Mouse (Mus musculus): ENCODE results near the gene Dda1.
A peak's percentile ranks its signal among the peaks of the same experiment; 100 is the strongest.
"Not testable (repeated sequence)": the region's sequence is repeated elsewhere in the genome, so short reads cannot be mapped to it uniquely, and the experiment has no call there.

Dda1 gene

DNA sequence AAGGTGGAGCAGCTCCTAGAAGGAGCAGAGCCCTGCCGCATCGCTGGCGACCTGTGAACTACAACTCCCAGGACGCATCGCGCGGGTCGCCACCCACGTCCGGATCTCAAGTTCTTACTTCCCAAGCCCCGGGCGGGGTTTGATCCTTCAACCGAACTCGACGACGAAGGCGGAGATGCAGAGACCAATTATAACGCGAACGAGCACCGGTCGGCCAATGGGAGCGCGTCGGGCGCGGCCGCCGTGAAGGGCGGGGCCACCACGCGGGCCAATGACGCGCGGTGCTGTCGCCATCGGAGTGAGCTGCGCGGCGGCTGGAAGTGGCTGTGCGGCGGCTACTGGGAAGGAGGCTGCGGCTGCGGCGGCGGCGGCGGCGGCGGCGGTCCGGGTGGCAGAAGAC, at the start of gene Dda1:
Gene Dda1 (plus strand): TSS at position 284 of the 400 bp plus-strand sequence.
- DNase-seq: peak; percentile 97 to 99

DNA sequence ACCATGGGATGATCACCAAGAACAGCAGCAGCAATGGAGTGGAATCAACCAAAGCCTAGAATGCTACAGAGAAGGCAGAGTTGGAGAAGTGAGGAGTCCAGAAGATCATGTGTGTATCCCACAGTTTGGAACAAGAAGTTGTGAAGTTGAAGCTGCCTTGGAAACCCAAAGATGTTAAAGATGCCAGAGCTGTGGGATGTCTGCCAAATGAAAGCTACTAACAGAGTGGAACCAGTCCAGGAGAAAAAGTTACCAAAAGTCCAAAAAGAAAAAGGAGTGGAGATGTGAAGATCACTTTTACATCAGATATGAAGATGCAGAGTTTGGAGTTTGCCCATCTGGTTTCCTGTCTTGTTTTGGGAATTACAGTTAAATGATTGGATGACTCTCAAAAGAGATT, 46.9 kb upstream of the Dda1 start:
- no peak for DNase-seq

DNA sequence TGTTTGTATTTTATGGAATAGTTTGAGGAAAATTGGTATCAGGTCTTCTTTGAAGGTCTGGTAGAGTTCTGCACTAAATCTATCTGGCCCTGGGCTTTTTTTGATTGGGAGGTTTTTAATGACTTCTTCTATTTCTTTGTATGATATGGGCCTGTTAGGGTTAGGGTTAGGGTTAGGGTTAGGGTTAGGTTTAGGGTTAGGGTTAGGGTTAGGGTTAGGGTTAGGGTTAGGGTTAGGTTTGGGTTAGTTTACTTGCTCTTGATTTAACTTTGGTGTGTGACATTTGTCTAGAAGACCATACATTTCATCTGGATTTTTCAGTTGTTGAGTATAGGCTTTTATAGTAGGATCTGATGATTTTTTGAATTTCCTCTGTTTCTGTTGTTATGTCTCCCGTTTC, 36.1 kb upstream of the Dda1 start:
- not testable (repeated sequence) for DNase-seq

DNA sequence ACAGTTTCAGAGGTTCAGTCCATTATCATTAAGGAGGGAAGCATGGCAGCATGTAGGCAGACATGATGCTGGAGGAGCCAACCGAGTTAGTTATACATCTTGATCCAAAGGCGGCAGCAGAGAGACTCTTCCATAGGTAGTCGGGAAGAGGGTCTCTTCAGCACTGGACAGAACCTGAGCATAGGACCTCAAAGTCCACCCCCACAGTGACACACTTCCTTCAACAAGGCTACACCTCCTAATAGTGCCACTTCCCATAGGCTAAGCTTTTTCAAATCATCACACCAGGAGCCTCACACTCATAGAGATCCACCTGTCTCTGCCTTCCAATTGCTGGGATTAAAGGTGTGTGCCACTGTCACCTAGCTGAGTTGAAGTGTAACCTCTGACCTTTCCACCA, 32.0 kb upstream of the Dda1 start:
- no peak for DNase-seq

DNA sequence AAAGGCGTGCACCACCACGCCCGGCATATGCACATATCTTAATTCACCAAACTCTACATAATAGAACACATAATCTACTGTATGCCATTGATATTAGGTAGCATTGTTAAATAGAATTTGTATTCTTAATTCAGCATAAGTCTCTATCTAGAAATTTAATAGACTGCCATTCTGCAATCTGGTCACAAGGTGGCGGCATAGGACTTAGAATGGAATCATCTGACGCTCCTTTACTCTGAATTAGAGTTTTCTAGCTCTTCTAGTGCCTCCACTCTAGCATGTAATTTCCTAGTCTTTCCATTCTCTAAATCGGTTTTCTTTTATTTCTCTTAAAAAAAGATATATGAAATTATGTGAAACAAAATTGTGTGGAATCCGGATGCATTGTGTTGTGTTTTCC, 27.6 kb upstream of the Dda1 start:
- DNase-seq: peak in 1 of 2 experiments; percentile 65

DNA sequence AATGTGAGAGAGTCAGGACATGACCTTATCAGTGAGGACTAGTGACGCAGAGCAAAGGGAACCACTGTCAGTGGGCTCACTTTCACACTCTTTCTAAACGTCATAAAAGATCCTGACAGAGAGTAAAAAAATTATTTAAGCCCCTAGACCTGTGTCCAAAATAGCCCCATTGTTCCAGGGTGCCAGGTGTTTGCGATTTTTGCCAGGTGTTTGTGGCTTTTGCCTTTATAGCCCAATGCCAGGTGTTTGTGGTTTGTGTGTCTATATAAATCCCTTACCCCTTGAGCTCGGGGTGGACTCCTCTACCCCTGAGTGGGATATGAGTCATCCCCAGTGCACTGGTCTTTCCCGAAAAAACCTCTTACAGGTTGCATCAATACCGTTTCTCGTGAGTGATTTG, 23.9 kb upstream of the Dda1 start:
- no peak for DNase-seq

DNA sequence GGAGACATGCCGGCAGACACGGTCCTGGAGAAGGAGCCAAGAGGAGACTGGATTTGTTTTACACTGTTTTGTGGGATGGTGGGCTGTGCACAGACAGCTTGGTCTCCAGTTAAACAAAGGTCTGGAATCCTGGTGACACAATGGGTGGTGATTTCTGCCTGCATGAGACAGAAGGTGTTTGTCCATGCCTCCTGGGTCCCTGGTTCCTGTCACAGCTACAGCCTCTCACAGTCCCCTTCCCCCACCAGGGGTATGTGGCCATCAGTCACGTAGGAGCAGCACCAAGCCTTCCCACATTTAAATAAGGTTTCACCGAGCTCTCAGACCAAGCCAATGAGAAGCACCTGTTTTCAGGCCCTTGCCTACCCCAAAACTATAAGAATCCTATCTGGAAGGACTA, 17.7 kb upstream of the Dda1 start:
- no peak for DNase-seq

DNA sequence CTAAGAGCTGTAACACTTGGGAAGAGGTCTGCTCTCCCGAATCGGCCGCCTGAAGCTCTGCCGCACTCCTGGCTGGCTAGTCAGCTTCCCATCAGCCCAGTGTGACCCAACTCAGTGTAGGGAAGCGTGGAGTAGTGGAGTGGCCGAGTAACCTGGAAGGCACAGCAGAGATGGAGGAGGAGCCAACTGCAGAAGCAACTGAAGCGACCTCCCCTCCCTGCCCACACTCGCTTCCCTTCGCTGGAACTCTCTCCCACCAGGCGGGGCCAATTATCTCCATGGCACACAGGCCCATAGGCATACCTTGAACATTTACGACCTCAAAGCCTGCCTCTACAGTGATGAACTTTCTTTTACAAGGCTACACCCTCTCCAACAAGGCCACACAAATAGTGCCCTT, 17.2 kb upstream of the Dda1 start:
- DNase-seq: peak; percentile 3 to 15

DNA sequence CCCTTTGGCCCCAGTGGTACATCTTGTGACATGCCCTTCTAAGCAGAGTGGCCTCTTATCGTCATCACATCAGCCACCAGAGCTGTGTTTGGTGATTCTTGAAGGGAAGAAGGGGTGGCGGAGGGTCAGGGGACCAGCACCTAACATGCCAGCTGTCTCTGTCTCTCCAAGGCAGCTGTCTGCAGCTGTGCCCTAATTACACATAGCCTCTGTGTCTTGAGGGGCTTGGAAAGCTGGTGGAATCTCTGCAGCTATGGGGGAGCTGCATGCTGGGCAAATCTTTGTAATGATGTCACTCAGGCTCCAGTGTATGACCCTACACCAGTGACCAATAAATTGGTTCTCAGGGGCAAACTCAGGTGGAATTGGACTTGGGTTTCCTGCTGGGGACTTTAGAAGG, 16.3 kb upstream of the Dda1 start:
- peak in 1 of 2 experiments; percentile 37 for DNase-seq

DNA sequence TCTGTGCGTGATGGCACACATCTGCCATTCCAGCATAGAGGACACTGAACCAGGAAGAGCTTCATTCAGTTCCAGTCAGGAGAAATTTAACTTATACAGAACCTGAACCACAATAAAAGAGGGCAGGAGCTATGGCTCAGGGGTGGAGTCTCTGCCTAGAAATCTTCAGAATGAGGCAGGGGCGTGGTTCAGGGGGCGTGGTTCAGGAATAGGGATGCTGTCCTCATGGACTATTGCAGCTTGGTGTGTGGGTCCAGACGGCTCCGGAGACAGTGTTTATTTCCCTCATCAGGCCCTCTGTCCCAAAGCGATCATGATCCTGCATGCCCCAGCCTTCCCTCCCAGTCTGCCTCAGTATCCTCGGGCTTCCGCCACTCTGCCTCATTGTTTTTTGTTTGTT, 14.3 kb upstream of the Dda1 start:
- DNase-seq: peak in 1 of 2 experiments; percentile 10

DNA sequence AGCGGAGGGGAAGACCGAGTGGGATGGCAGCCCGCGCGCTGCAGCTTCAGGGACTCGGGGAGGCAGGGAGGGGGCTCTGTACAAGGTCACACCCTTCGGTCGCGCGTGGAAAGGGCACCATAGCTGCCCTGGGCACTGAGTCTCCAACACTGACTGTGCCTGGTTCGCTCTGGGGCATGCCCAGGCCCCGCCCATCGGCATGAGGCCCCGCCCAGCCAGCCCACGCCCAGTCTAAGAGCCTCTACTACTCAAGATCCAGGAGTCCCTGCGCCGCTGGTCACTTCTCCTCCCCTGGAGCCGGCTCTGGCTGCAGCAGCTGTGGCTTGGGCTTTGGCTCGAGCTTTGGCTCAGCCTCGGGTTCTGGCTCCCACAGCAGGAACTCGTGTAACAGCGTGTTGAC, 12.1 kb upstream of the Dda1 start:
- peak in 1 of 2 experiments; percentile 33 for DNase-seq

DNA sequence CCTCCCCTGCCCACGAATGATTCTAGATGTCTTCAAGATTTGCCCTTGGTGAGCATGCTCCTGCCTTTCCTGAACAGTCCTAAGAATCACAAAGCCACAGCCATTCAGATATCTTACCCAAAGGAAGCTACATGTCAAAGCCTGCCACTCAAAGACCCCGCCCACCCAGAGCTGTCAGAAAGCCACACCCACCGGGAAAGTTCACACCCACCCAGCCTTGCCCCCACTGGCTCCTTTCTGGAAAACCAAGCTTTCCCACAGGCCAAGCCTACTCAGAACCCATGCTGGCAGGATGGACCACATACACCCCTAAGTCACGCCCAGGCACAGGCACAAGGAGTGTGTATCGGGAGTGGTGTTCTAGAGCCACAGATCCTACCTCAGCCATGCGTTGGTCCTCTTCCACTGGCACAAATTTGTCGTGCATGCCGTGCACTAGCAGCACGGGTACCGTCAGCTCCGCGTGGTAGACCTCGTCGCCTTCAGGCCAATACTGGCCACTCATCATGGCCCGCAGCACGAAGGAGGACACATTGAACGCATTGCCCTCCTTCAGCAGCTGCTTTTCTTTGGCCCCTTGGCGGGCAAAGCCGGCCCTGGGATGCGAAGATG, 11.2 kb upstream of the Dda1 start:
- DNase-seq: peak in 1 of 2 experiments; percentile 21

DNA sequence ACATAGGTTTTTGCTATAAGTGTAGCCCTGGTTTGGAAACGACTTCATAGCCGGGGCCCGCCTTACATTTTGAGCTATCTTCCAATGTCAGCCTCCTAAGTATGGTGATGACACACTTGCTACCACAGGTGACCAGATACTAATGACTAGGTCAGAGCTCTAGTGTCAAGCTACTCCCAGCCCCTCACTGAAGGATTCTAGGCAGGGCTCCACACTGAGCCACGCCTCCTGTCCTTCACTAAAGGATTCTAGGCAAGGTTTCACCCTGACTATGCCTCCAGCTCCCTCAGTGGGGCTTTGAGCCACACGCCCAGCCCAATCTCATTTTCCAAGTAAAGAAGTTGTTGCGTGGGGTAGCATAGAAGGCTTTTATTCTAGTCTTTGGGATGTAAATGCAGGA, 8.3 kb upstream of the Dda1 start:
- peak in 1 of 2 experiments; percentile 11 for DNase-seq

DNA sequence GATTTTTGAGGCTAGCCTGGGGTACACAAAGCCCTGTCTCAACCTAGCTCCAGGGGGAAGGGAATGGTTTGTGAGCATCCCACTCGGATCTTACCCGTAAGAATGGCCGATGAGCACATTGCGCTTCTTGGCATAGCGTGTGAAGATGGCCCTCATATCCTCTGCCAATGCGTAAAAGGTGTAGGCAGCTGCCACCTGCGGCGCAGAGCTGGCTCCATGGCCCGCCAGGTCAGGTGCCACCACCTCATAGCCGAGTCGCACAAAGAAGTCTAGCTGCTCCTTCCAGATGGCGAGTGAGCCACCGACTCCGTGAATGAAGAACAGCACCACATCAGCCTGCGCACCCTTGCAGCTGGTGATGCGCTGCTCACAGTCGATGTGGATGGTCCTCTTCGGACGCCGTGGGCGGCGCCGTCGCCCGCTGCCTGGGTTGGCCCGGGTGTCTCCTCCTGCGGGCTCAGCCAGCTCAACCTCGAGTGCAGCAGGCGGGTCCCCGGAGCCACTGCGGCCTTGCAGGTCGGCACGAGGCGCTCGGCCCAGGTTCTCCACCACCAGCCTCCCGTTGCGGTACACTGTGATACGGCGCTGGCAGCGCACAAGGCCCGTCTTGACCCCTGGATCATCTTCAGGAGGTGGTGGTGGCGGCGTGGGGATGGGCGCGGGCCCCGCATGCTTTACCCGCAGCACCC, 7.7 kb upstream of the Dda1 start:
- peak in 1 of 2 experiments; percentile 33 for DNase-seq

DNA sequence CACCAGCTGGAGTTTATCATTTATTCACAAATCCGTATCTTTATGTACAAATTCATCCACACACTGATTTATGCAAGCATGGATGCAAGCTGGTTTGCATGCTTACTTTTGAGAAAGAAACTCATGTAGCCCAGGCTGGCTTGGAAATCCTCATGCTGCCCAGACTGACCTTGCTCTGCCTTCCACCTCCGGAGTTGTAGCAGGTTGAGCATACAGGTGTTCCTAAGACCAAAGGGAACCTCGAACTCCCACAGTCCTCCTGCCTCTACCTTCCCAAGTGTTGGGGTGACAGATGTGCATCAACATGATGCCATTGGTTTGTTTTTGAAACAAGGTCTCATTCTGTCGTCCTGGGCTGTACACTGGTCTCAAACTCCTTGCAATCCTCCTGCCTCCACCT, 6.8 kb upstream of the Dda1 start:
- DNase-seq: peak in 1 of 2 experiments; percentile 14

DNA sequence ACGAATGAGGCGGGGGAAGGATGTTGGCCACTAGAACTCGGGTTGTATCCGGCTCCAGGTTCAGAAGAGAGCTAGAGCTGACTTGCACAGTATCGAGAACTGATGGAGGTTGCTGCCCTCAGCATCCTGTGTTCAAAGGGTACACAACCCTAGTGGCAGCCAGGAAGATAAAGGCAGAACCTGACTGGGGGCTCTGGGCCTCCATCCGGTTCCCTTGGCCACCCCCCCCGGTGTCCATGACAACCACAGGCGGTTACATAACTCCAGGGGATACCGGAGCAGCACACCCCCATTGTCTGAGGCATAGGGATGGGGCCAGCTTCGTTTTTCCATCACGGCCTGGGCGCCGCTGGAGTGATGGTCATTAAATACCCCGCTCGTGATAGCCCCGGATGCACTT, 6.2 kb upstream of the Dda1 start:
- peak; percentile 61 to 70 for DNase-seq

DNA sequence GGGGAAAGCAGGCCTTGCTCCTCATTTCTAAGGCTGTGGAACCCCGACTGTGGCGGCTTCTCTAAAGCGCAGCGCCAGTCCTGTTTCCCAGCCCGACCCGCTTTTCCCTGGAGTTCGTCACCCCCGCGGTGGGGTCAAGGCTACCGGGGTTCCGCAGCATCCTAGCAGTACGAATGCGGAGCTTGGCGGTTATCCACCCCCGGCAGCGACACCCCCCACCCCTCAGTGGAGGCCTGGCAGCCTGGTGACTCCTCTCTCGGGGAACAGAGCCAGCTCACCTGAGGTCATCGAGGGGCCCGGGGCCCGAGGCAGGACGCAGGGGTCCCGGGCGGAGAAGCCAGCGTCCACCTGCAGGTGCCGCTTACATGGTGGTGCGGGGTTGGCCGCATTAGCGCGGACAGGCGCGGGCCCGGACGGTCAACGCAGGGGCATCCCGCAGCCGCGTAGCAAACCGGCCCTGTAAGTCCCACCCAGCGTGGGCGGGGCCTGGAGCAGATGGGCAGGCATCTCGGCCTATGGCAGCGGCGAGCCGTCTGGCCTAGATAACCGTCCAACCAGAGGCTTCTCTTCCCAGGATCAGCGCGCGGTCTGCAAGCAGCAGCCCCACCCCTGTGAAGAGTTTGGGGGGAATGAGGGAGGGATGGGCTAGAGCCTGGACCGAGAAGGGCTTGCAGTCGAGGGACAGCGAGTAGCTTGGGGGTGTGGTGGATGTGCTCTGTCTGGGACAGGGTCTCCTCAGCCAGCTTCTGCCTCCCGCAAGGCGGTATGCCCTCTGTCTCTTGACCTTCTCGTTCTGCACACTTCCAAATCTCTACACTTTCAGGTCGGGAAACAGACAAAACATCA, 5.6 kb upstream of the Dda1 start, which contains the start of gene Abhd8:
Gene Abhd8 (minus strand): TSS at position 468 of the 846 bp plus-strand sequence.
- DNase-seq: peak; percentile 97

DNA sequence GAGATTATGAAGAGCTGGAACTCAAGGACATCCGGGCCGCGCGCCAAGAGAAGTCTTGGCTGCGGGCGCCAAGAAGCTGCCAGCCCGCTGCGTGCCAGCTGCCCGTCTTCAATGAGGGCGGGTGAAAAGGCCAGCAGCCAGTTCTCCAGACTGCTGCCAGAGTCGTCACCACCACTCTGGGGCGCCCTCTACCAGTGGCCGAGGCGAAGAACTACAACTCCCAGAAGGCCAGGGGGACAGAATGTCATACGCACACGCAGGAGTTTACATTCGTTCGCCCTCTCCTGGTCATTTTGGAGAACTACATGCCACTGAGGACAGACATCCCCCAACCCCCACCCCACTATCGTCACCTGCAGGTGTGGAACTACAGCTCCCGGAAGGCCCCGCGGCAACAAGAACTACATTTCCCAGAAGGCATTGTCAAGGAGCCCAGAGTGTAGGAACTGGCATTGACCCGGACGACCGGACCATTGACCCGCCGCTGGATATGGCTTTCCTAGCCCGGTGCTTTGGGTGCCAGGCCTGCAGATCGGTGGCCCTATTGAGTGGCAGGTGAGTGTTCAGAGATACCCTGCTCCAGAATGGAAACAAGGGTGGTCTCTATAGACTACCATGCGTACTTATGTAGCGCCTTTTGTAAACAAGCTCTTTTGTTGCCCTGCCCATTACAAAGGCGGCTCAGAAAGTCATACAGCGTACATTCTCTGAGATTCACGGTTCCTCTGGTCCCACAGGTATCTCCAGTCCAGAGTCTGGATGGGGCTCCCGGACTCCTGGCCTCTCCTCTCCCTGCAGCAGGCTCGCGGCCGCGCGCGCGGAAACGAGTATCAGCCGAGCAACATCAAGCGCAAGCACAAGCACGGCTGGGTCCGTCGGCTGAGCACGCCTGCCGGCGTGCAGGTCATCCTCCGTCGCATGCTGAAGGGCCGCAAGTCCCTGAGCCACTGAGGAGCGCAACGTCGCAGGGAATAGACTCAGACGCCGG, 4.2 kb upstream of the Dda1 start, which contains the start of gene Mrpl34:
Gene Mrpl34 (plus strand): TSS at position 447 of the 988 bp plus-strand sequence.
- peak; percentile 99 for DNase-seq

DNA sequence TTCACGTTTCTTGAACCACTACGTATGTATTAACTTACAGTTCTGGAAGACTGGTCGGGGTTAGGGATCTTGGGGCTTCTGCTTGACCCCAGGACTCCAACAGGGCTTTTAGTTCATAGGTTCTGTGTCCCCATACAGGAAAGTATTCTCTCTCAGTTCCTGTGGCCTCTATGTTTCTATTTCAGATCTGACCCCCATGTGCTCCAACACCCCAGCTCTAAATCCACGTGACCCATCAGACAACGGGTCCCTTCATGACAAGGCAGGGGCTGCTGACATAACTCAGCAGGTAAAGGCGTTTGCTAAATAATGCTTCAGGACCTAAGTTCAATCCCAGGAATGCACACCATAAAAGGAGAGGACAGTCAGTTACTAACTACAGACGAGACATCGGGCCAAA, 3.3 kb upstream of the Dda1 start:
- DNase-seq: no peak

DNA sequence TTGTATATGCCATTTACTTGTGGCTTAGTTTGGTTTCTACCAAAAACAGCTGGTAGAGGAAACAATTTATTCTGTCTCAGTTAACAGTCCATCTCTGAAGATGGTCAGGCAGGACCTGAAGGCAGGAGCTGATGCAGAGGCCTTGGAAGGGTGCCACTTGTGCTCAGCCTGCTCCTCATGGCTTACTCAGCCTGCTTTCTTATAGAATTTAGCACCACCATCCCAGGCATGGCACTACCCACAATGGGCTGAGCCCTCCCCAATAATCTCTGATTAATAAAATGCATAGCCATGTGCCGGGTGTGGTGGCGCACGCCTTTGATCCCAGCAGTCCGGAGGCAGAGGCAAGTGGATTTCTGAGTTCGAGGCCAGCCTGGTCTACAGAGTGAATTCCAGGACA, 2.8 kb upstream of the Dda1 start:
- no peak for DNase-seq

DNA sequence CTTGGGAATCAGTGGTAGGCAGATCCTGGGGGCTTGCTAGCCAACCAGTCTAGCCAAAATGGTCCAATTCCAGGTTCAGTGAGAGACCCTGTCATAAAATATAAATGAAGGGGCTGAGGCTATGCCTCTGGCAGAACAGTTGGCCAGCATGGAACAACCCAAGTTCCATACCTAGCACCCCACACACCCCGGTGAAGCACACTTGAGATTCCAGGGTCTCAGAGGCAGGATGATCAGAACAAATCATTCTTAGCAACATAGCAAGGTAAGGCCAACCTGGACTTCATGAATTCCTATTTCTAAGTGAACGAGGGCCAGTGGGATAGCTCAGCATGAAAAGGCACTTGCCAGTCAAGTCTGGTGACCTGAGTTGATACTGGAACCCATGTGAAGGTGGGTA, 1.8 kb upstream of the Dda1 start:
- no peak for DNase-seq

DNA sequence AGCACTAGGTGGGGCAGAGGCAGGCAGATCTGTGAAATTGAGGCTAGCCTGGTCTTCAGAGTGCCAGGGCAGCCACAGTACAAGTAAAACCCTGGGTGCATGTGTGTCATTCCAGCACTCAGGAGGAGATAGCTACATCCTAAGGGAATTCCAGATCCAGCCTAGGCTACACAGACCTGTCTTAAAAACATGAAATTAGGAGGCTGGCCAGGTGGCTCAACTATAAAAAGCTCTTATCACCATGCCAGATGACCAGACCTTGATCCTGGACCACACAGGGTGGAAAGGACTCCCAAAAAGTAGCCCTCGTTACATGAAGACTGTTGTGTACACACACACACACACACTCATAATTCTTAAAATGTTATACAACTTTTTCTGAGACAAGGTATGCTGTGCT, 998 bp upstream of the Dda1 start:
- DNase-seq: no peak

All from lung, postnatal 4 days (tissue).